Mouse (Mus musculus) limb, embryonic 14.5 days (tissue): ENCODE measurements around the gene Slc17a1. TPM values are rescaled to one million over a fixed set of nuclear protein-coding genes. Genes with fewer than 3 reads are reported as not detected.

Experiments used
- ATAC-seq: fragments of 200-750 bp; cut with Nextera tagmentation; 2 replicates; pipeline ENCODE4 v1.8.0; 2017; ENCODE audit warnings: low read depth, moderate number of reproducible peaks, moderate TSS enrichment; ENCODE audit not compliant: low FRiP score
- DNase-seq: peaks from one replicate; pipeline ENCODE4 v3.0.0-alpha.2; 2015; ENCODE audit warnings: low spot score
- H3K27ac ChIP-seq: fragments of 300-500 bp; sonication (generic); replicated peaks from 2 replicates; pipeline ENCODE4 v1.5.1; 2014; ENCODE audit warnings: low read depth, mild to moderate bottlenecking, low read length, moderate library complexity, mixed read lengths
- H3K27me3 ChIP-seq: fragments of 300-500 bp; sonication (generic); 2 replicates; pipeline ENCODE4 v1.6.1; 2014; ENCODE audit warnings: low read length, mixed read lengths; ENCODE audit not compliant: control insufficient read depth, insufficient read depth
- H3K36me3 ChIP-seq: fragments of 300-500 bp; sonication (generic); 2 replicates; pipeline ENCODE4 v1.6.1; 2014; ENCODE audit warnings: mild to moderate bottlenecking, low read length, moderate library complexity, mixed read lengths; ENCODE audit not compliant: control insufficient read depth, insufficient read depth
- H3K4me1 ChIP-seq: fragments of 300-500 bp; sonication (generic); 2 replicates; pipeline ENCODE4 v1.6.1; 2014; ENCODE audit warnings: antibody characterized with exemption, low read length, mixed read lengths; ENCODE audit not compliant: control insufficient read depth, insufficient read depth
- H3K4me2 ChIP-seq: fragments of 300-500 bp; sonication (generic); replicated peaks from 2 replicates; pipeline ENCODE4 v1.6.1; 2014; ENCODE audit warnings: low read depth, mild to moderate bottlenecking, low read length, moderate library complexity; ENCODE audit not compliant: severe bottlenecking
- H3K4me3 ChIP-seq: fragments of 300-500 bp; sonication (generic); replicated peaks from 2 replicates; pipeline ENCODE4 v1.5.1; 2014; ENCODE audit warnings: low read length
- H3K9ac ChIP-seq: fragments of 300-500 bp; sonication (generic); 2 replicates; pipeline ENCODE4 v1.6.1; 2014; ENCODE audit warnings: mild to moderate bottlenecking, low read depth, low read length, moderate library complexity; ENCODE audit not compliant: severe bottlenecking
- H3K9me3 ChIP-seq: fragments of 300-500 bp; sonication (generic); 2 replicates; pipeline ENCODE4 v1.6.1; 2016; ENCODE audit warnings: low read length; ENCODE audit not compliant: control insufficient read depth
- POLR2A ChIP-seq: fragments of 200-500 bp; IDR thresholded peaks from 2 replicates; pipeline ENCODE4 v1.8.0; 2012; ENCODE audit warnings: inconsistent platforms, mild to moderate bottlenecking, moderate library complexity, borderline replicate concordance; ENCODE audit not compliant: insufficient read depth, insufficient read length; ENCODE audit errors: extremely low read depth
- WGBS: fragments of 180-500 bp; shearing (Covaris S2); extraction: QIAGEN DNeasy Blood & Tissue Kit; methylation state at CpG from one replicate; pipeline ENCODE4 v1.1.7; 2014; 5-methylcytosine and 5-hydroxymethylcytosine counted together
- polyA plus RNA-seq, 2 experiments: library from polyadenylated mRNA; depleted of rRNA in 1 of 2; stranded (reverse) in 1 of 2; unstranded in 1 of 2; fragments of >200 nt; fragmentation: Nextera tagmentation in 1 of 2; extraction: Ambion mirVana in 1 of 2; gene quantifications; 2 replicates each; pipeline versions ENCODE4 v1.2.1 to v1.2.3; 2012 to 2014

Gene Slc17a1
- polyA plus RNA-seq, 2 experiments: 0.04 TPM; not detected in 1

DNA sequence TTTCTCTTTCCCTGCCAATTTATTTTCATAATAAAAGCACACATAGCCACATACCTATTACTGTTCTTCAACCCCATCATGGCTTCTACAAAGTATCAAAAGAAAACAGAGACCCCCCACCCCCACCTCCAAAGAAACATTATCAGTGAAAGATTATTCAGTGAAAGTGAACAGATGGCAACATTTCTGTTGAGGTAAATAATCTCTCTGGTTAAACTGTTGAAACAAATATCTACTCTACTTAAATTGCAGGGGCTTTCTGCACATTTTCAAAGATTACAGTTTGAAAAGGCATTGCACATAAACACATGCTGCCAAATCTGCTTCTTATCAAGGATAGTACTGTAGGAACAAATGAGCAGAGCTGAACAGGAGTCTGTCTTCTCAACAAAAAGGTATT, 5.7 kb upstream of the Slc17a1 start:
- Histone ChIP-seq H3K4me1 (no peaks in the 10 kb centered on the region; the same call in 1 of the 2 replicates), H3K27ac (no peak overlapping the region), H3K9ac (no peak overlapping the region), H3K4me3 (no peak overlapping the region), H3K36me3 (no peaks in the 10 kb centered on the region), H3K4me2 (no peak overlapping the region), H3K9me3 (no peaks in the 10 kb centered on the region), H3K27me3 (no peaks in the 10 kb centered on the region)
- no peak for TF ChIP-seq POLR2A
- ATAC-seq: no peak
- no peak for DNase-seq

DNA sequence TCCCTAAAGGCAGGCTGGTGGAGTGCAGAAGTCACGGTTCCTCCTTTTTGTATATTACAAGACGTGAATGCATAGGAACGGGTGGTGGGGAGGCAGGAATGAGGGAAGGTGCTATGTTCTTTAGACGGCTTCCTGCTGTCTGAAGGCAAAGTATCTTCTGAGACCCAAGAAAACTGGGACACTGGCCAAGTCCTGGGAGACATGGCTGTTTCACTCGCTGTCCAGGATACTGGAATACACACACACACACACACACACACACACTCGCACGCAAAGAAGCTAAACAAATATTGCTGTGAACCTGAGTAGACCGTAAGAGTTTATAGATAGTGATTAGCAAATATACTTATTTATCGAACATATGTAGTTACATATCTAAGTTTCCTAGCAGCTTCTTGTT, 2.8 kb upstream of the Slc17a1 start:
- Histone ChIP-seq H3K36me3 (no peaks in the 10 kb centered on the region), H3K9me3 (no peaks in the 10 kb centered on the region), H3K4me2 (no peak overlapping the region), H3K9ac (no peak overlapping the region), H3K4me1 (peaks cover 10% of the 10 kb centered on the region), H3K27me3 (no peaks in the 10 kb centered on the region), H3K4me3 (no peak overlapping the region), H3K27ac (no peak overlapping the region)
- DNase-seq: no peak
- no peak for ATAC-seq
- WGBS: 82% methylated on average over 9 of the region's 9 CpGs
- TF ChIP-seq POLR2A: no peak

DNA sequence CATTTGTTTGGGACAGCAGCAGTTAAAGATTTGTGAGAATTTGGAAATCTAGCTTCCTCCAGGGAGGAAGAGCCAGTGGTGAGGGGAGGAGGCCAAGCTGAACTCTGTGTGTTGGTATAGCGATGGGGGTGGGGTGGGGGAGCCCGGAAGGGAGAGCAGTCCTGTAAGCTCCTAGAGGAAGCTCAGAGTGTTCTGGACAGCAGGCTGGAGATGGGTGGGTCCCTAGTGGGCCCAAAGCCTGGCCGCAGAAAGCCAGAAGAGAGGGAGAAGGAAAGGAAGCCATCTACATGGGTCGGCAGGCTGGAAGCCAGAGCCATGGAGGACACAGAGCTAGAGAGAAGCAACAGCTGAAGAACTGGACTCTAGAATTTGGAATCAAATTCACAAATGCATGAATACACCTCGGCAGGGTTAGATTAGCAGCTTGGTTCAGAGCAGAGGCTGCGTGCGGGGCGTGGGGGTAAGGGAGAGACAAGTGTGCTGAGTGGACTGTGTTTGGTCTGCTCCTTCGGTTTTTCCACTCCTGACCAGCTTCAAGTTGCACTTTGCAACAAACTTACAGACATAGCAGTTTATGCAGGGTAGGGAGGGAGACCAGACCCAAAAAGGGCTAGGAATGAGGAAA, 1.4 kb upstream of the Slc17a1 start:
- DNase-seq: no peak
- TF ChIP-seq POLR2A: no peak
- Histone ChIP-seq H3K9me3 (no peaks in the 10 kb centered on the region), H3K36me3 (no peaks in the 10 kb centered on the region), H3K9ac (no peak overlapping the region), H3K4me3 (no peak overlapping the region), H3K4me2 (no peak overlapping the region), H3K27ac (no peak overlapping the region), H3K27me3 (no peaks in the 10 kb centered on the region), H3K4me1 (peaks cover 10% of the 10 kb centered on the region)
- ATAC-seq: no peak
- 68% methylated on average over 9 of the region's 9 CpGs for WGBS

DNA sequence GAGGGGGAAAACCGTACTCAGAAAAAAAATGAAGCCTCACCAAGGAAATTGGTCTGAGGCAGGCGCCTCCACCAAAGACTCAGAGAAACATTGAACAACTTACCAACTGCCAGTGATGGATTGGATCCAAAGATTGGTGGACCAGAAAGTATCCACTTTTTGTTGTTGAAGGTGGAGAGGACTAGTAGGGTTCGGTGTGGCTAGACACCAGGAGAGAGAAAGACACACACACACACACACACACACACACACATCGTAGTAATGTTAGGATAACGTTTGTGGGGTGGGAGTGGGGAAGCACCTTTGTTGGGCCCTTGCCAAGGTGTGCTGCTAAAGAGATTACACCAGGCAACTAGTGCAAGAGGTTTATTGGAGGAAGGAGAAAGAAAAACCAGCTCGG, 550 bp upstream of the Slc17a1 start:
- H3K36me3 ChIP-seq: no peaks in the 10 kb centered on the region
- ATAC-seq (no peak), DNase-seq (no peak)
- no peak overlapping the region for H3K27ac ChIP-seq
- no peak overlapping the region for H3K4me2 ChIP-seq
- H3K4me1 ChIP-seq: peaks cover 10% of the 10 kb centered on the region
- H3K27me3 ChIP-seq: no peaks in the 10 kb centered on the region
- H3K4me3 ChIP-seq: no peak overlapping the region
- H3K9me3 ChIP-seq: no peaks in the 10 kb centered on the region
- WGBS: 67% methylated on average over 6 of the region's 6 CpGs
- no peak for TF ChIP-seq POLR2A
- H3K9ac ChIP-seq: no peak overlapping the region

DNA sequence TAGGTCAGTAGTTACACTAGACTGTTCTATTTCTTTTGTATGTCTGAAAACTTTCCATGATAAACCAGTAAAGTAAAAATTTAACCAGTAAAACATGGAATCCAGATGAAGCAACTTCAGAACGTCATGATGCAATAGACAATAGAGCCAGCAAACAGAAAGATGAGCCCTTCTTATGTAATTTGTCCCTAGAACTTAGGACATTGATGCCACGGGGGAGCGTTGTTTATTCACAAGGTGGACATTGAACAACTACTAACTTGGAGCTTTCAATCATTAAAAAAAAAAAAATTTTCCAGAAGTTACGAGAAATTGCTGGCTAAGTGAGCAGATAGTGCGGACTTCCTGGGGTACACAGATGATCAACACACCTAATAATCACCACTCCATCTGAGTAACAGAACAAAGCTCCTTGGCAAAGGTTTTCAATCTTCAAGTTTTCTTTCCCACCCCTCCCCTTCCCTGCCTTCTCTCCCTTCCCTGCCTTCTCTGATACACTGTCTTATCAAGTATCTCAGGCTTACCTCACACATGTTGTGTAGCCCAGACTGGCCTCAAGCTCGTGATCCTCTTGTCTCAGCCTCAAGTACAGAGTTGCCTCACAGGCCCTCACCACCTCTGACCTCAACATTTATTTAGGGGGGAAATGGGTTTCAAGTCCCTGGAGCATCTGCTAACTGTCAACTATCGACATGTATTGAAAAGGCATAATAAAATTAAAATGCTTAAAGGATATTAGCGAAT, 1.4 kb downstream of the Slc17a1 start:
- WGBS: 79% methylated on average over 8 of the region's 8 CpGs
- ATAC-seq (no peak), DNase-seq (no peak)
- H3K4me2 ChIP-seq: no peak overlapping the region
- H3K36me3 ChIP-seq: no peaks in the 10 kb centered on the region
- H3K9ac ChIP-seq: no peak overlapping the region
- H3K4me3 ChIP-seq: no peak overlapping the region
- H3K27ac ChIP-seq: no peak overlapping the region
- TF ChIP-seq POLR2A: no peak
- peaks cover 10% of the 10 kb centered on the region for H3K4me1 ChIP-seq
- no peaks in the 10 kb centered on the region for H3K9me3 ChIP-seq
- no peaks in the 10 kb centered on the region for H3K27me3 ChIP-seq
